Mouse (Mus musculus) kidney, postnatal 10 days (tissue): Measurements from ENCODE around the gene Ugt1a7c.
"Not testable (repeated sequence)": the region's sequence is repeated elsewhere in the genome, so short reads cannot be mapped to it uniquely, and the experiment has no call there.

Experiments used
- DNase-seq: peaks from one replicate; pipeline ENCODE4 v3.0.0; 2021; ENCODE audit warnings: mixed read lengths

The Ugt1a7c gene

DNA sequence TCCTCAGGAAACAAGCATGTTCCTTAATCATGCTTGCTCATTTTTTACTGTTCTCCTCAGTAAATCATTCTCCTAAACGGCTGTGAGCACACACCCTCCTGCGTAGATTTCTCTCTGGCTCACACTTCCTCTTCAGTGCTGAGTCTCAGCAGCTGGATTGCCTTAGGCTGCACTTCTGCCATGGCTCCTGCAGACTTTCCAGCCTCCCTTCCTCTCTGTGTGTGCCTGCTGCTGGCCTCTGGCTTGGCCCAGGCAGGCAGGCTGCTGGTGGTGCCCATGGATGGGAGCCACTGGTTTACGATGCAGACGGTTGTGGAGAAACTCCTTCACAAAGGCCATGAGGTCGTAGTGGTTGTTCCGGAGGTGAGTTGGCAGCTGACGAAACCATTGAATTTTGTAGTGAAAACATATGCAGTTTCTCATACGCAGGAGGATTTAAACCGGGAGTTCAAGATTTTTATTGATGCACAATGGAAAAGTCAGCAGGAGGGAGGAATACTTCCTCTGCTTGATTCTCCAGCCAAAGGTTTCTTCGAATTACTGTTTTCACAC lies at the start of gene Ugt1a7c:
Gene Ugt1a7c, plus strand, starts transcription at position 122 of the 552 bp plus-strand sequence.
- DNase-seq: peak; percentile 66

DNA sequence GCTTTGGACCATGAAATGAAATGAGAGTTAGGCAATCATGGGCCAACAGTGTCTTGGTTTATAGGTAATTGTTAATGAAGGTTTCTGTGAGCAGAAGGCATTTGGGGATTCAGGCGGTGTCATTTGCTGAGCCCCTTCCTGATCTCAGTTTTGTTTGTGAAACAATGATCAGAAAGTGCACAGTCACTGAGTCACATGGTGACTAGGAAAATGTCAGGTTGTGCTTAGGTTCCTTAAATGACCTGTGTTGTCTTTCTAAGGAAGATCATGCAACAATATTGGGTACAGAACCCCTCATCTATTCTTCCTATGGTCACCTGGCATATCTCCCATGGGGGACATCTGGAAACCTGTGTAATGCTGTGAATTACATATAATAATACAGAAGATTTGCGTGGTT lies 47.5 kb upstream of the Ugt1a7c start:
- DNase-seq: not testable (repeated sequence)

DNA sequence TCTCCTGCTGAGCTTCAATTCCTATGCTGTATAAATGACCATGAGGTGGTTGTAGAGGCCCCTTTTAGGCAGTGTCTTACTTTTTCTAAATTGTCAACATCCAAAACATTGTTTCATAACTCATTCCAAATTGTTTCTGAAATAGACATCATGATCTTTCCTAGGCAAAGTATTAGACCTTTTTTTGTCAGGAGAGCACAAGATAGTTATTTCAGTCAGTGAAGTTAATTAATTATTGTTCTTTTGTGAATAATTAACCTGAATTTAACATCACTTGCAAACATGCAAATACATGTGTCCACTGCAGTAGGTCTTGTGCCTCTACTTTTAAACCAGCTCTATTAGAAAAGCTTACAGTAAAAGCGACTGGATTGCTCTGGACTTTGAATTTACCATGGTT lies 39.8 kb upstream of the Ugt1a7c start, which contains the start of gene Ugt1a10:
Gene Ugt1a10, plus strand, starts transcription at position 301 of the 400 bp plus-strand sequence.
- no peak for DNase-seq

DNA sequence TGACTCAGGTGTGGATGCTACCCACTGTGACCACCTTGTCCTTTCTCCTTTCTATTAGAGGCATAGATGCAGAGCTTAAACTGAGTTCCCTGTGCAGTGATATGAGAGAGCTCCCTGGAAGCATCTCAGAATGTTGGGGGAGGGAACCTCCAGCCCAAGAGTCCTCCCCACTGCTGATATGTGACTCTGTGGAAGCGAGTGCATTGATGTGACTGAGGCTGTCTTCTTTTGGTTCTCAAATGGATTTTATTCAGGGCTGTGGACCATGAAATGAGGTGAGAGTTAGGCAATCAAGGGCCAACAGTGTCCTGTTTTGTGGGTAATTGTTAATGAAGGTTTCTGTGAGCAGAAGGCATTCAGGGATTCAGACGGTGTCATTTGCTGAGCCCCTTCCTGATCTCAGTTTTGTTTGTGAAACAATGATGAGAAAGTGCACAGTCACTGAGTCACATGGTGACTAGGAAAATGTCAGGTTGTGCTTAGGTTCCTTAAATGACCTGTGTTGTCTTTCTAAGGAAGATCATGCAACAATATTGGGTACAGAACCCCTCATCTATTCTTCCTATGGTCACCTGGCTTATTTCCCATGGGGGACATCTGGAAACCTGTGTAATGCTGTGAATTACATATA lies 28.3 kb upstream of the Ugt1a7c start:
- not testable (repeated sequence) for DNase-seq

DNA sequence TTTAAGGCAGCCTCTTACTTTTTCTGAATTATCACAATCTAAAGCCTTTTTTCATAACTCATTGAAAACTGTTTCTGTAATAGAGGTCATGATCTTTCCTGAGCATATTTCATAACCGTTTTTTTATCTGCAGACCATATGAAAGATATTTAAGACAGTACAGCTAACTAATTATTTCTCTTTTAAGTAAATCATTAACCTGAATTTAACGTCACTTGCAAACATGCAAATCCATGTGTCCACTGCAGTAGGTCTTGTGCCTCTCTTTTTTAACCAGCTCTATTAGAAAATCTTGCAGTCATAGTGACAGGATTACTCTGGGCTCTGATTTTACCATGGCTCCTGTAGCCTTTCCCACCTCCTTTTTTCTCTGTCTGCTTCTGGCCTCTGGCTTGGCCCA lies 24.4 kb upstream of the Ugt1a7c start, which contains the start of gene Ugt1a9:
Gene Ugt1a9, plus strand, starts transcription at position 306 of the 400 bp plus-strand sequence.
- DNase-seq: no peak

DNA sequence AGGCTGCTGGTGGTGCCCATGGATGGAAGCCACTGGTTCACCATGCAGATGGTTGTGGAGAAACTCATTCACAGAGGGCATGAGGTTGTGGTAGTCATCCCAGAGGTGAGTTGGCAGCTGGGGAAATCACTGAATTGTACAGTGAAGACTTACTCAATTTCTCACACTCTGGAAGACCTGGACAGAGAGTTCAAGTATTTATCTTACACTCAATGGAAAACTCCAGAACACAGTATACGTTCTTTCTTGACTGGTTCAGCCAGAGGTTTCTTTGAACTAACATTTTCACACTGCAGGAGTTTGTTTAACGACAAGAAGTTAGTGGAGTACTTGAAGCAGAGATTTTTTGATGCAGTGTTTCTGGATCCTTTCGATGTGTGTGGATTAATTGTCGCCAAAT lies 24.0 kb upstream of the Ugt1a7c start:
- no peak for DNase-seq

DNA sequence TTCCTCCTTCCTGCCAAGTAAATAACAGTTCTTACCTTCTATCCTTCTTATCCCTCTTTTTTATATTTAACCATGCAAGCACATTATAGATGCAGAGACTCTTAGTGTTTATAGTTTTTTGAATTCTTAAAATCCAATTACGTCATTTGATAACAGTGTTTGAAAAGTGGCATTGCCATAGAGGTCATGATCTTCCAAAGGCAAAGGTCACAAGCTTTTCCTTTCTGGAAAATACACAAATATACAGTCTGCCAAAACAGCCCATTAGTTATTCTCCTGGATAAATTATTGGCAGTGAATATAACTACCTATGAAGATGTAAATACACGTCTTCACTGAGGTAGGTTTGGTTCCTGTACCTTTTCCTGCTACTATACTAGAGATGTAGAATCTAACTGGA lies 20.4 kb upstream of the Ugt1a7c start:
- no peak for DNase-seq

DNA sequence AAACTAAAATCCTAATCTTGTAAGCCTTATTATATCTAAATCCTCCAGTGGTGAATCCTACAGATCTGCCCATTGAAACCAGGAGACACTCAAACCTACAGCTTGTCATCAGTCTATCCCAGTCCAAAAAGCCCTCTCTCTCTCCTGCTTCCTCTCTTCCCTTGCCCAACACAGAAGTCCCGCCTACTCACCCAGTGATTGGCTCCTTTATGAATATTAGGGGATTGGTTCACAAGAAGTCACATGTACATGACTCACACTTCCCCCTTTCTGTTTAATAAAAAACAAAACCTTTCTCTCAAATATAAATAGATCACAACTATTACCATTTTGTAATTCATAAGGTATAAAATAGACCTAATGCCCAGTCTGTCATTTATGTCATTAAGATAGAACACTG lies 17.7 kb upstream of the Ugt1a7c start:
- DNase-seq: no peak

DNA sequence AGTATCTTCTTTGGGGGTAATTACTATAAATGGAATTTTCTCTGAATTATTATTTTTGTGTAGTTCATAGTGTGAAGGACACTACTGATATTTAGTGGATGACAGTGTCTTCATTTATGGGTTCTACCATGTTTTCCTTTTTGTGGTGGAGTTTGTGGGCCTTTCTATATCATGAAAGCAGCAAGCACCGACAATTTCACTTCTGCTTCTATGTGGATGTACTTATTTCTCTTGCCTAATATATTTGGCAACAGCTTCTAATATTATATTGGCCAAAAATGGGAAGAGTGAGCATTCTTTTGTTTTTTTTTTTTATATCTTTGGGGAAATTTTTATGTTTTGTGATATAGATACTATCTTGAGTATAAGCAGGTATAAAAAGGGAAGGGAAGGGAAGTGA lies 13.2 kb upstream of the Ugt1a7c start:
- DNase-seq: no peak

DNA sequence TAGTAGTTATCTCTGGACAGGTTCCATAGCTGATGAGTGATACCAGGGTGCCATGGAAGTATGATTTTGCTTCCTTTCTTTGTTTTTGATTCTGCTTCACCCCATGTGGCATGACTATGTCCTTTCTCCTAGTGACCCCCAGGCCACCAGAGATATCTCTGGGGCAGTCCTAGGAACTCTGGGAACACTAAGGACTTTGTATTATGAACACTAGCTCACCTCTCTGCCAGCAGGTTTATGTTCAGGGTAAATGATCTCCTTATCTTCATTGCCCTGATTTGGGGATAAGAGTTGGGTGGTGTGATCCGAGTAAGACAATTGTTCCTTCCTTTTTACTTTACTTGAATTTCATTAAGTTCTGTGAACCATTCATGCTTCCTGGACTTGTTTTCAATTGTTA lies 8.7 kb upstream of the Ugt1a7c start:
- DNase-seq: no peak

DNA sequence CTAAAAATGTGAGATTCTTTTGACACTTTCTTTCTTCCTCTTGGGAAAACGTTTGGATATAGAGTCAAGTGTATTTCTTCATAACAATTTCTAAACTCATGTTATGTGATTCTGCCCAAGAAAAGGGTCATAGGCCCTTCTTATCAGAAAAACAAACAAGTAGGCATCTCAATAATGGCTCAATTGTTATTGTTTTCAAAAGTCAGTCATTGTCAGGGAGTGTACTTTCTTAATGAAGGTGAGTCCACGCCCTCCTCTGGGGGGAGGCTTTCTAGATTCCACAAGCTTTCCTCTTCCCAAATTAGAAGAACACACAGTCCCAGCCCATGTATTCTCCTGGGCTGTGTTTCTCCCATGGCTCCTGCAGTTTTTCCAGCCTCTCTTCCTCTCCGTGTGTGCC lies 7.3 kb upstream of the Ugt1a7c start, which contains the start of gene Ugt1a8:
Gene Ugt1a8, plus strand, starts transcription at position 301 of the 400 bp plus-strand sequence.
- DNase-seq: no peak

DNA sequence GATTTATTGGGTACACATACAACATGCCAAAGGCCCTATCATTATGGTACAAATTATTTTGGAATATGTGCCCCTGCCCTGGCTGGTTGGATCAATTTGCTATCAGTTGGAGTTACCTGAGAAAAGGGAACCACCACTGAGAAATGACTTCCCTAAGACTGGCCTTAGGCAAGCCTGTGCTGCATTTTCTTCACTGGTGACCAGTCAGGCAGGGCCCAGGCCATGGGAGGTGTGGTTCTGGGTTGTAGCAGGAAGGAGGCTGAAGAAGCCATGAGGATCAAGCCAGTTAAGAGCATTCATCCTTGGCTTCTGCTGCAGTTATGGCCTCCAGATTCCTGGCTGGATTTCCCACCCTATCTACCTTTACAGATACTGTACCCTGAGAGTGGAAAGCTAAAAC lies 2.5 kb upstream of the Ugt1a7c start:
- no peak for DNase-seq

DNA sequence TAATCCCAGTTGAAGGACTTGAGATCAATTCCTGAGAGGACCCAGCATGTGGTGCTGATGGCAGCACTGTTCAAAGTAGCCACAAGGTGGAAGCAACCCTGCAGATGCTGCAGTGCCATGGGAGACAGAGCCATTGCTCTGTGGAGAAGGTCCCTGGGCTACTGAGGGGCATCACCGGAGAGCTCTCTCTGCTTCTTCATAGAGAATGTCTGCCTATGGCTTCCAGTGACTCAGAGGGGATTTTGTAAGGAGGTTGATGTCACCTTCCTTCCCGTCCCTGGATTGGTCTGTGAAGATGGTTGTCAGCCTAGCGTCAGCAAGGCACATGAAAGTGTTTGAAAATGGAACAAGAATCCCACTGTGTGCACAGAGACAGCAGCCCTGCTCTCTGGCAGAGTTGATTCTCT lies 589 bp upstream of the Ugt1a7c start:
- DNase-seq: peak; percentile 46

DNA sequence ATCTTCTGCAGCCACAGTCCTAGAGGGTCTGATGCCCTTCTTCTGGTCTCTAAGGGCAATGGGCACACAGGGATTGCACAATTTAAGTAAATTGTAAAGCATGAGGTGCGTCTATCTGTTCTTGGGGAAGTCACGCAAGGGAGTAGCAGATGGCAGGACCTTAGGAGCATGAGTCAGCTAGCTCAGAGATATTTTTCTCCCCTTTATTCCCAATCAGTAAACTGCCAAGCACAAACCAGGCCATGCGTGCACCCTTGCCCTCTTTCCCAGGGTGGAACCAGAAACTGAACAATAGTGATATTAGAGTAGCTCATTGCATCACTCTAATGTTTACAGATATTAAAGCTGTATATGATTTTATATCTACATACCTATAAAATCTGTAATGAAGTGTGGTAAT lies 3.7 kb downstream of the Ugt1a7c start:
- not testable (repeated sequence) for DNase-seq

DNA sequence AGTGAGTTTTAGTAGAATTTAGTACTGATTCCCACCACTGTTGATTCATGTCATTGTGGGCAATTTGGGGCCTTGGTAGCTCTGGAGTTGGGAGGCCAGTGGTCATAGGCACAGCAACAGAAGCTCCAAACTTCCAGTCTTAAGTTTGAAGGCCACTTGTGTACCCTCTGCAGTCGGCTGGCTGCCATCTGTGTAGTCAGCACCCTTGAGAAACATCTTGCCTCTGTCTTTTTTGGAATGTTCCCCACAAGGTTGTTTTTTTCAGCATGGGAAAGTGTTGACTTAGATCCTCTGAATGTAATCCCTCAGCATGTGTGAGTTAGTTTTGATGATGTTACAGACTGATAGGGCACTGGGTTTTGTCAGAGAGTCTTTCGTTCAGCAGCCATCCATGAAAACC lies 4.8 kb downstream of the Ugt1a7c start:
- not testable (repeated sequence) for DNase-seq

DNA sequence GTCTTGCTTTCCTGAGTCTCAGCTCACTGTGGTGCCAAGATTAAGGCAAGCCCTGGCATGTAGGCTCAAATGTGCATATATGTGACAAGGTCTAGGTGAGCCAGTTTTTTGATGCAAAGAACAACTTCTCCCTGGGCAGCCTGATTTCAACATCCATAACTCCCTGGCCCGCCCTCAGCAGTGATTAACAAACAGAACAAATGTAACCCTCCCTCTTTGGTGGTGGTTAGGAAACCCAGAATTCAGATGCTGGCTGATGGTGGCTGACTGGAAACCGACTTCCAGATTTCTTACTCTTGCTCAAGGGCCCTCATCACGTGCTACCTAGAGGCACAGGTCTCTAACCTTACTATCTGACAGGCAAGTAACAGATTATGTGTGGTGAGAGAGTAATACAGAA lies 8.2 kb downstream of the Ugt1a7c start, which contains the start of gene Ugt1a6b:
Gene Ugt1a6b, plus strand, starts transcription at position 234 of the 400 bp plus-strand sequence.
- DNase-seq: not testable (repeated sequence)

DNA sequence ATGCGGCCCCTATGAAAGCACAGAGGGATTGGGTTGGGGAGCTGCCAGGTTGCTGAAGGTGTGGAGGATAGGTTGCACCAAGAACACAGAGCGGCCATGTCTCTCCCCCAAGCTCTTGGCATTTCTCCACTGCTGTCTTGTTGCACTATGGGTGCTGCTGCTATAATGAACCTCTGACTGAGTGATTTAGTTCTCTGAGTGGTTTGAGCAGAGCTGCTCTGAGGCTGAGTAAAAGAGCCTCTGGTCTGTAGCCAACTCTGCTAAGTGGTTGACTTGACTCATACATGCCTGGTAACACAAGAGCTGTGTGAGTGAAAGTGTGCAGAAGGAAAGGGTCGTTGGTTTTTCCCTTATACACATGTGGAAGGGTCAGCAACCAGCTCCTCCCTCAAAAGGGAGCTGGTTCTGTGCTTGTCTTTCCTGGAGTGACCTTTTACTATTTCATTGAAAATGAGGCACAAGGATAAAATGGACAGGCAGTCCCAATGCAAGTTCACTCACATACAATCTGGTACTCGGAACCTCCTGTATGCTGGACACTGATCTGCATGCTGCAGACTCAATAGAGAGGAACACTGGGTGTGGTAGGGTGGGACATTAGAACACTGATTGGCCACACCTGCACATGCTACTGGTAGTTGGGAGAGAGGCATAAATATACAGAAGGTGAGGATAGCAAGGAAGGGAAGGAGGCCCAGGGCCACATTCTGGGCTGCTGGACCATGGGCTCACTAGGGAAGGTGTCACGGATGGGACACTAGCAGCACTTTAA lies 9.0 kb downstream of the Ugt1a7c start:
- DNase-seq: not testable (repeated sequence)

DNA sequence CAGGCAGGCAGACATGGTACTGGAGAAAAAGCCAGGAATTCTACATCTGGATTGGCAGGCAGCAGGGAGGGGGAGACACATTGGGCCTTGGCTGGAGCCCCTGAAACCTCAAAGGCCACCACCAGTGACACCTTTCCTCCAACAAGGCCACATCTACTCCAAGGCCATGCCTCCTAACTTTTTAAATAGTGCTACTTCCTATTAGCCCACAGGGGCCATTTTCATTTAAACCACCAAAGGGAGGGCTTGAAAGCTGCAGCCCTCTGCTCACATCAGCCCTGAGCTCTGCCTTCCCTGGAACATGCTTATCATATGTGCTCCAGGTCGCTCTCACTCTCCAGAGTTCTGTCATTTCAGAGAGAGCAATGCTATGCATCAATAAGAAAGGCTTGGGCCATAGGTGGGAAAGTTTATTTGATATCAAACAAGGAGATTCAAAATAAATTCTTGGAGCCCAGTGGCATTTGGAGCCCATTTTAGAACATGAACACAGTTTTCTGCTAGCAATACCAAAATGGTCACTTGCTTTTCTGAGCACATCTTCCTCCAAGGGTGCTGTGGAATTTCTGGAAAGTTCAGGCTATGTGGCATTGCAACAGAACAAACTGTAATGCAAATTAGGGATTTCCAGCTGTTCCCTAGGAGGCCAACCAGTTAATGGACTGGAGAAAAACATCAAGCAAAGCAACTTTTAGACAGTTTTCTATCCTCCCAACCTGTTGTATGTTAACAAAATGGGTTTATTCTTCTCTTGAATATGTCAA lies 10.0 kb downstream of the Ugt1a7c start:
- DNase-seq: no peak

DNA sequence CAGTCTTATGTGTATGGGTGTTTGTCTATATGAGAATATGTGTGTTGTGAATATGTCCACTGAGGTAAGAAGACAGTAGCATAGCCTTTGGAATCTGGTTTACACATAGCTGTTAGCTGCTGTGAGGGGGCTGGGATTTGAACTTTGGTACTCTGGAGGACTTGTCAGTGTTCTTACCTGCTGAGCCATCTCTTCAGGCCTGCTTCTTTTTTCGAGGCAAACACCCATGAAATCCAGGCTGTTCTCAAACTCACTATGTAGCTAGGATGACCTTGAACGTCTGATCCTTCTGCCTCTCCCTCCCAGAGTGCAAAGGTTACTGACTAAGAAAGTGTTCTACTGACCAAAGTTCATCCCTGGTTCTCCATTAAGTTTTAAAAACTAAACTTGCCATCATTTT lies 10.8 kb downstream of the Ugt1a7c start:
- DNase-seq: peak; percentile 21

DNA sequence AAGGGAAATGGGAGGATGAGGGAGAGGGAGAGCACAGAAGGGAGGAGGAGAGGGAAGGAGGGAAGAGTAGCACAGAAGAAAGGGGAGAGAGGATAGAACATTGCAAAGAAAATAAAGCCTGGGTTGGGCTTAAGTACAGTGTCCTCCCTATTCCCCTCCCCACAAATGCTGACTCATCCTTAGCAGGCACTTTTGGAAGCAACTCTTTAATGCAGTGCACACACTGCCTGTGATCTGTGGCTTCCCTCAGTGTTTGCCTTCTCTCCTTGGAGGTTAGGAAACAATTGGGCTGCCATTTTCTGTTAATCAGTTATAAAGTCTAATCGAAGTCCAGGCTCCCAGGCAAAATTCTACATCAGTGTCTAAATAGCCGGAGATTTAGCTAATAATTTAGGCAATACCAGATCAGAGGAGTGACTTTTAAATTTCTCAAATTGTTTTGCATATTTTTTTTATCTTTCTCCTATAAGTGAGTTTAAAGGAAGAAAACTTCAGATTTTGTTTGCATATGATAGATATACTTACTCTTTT lies 14.2 kb downstream of the Ugt1a7c start:
- not testable (repeated sequence) for DNase-seq

DNA sequence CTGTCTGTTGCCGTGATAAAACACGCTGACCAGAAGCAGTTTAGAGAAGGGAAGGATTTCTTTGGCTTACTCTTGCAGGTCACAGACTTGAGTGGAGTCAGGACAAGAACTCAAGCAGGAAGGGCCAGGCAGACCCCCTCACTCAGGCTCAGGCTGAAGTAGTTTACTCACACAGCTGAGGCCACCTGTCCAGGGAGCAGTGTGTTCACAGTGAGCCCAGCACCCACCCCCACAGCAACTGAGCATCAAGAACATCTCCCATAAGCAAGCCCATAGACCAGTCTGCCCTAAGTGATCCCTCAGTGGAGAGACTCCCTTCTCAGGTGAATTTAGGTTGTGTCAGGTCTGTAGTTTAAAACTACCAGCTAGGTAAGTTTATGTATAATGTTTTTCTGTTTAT lies 14.7 kb downstream of the Ugt1a7c start:
- not testable (repeated sequence) for DNase-seq

DNA sequence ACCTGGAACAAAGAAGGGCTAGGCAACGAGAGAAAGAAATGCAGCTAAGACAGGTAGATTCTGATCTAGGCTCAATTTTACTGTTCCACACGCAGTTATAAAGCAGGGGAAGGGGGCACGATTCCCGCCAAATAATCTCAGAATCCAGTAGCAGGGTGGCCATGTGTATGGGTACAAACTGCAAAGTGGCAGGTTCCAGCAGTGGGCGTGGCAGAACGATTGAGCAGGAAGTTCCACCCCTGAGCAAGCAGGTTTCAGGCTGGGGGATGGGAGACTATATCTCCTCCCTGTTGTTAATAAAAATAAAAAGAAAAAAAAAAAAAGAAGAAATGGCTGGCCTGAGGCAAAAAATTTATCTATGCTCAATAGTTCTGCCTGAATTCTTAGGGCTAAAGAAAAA lies 17.9 kb downstream of the Ugt1a7c start:
- DNase-seq: not testable (repeated sequence)

DNA sequence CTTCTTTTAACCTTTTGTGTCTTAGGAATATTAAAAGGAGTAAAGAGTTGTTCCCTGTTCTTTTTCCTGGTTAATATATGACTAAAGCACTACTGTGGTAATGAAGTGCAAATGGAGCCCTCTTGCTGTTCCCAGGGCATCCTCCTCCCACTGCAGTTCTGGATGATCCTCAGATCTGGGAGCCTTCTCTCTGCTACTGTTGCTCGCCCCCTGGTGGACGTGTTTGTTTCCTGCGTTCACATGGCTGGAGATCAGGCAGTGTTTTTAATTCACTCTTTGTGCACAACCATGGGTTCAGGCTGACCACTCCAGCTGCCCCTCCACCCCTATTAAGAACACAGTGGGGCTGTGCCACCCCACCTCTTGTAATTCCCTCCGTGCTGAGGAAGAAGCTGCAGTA lies 25.7 kb downstream of the Ugt1a7c start:
- DNase-seq: not testable (repeated sequence)
